Mouse (Mus musculus) megakaryocyte, embryonic 14.5 days (primary cell): ENCODE data around the gene Mfsd6.

Source experiments
- FLI1 ChIP-seq: IDR thresholded peaks from 2 replicates; pipeline ENCODE4 v1.6.1; 2012; ENCODE audit warnings: low read length, inconsistent platforms, mixed read lengths
- GATA1 ChIP-seq: IDR thresholded peaks from 3 replicates; pipeline ENCODE4 v1.6.1; 2012; ENCODE audit warnings: mixed read lengths, low read length, inconsistent platforms, borderline replicate concordance

DNA sequence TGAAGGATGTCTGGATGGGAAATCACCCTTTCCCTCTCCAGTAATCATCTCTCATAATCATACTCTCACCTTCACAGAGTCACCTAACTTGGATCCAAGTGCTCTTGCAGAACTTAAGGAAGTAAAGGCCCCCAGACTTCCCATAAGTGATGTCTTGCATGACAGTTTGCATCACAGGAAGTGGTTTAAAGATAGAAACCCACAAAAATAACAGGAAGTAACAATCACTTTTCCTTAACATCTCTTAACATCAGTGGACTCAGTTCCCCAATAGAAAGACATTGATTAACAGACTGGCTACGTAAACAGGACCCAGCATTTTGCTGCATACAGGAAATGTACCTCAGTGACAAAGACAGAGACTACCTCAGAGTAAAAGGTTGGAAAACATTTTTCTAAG, 73.9 kb downstream of the Mfsd6 start:
- no peak for TF ChIP-seq GATA1
- TF ChIP-seq FLI1 = no peak
